Mouse (Mus musculus): ENCODE results near the gene Aktip.

The Aktip gene

DNA sequence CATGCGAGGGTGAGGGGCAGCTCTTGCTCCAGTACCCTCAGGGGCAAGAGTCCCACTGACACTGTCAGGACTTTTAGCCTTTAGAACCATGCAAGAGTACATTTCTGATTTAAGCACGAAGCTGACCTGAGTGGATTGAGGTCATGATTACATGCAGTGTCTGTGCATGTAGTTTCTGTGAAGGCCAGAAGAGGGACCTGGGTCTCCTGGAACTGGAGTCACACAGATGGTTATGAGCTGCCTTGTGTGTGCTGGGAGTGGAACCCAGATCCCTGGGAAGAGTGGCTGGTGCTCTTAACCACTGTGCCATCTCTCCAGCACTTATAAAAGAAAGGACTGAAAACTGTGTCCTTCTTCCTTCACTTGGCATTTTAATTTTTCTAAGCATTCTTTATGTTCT, 1.4 kb upstream of the Aktip start:
- TF ChIP-seq POU5F1 (IDR thresholded peaks at IDR 0.05; ENCODE audit: borderline replicate concordance, low read length) (no peak), CTCF (conservative IDR thresholded peaks at IDR 0.05; ENCODE audit: low read length) (peak; percentile 11; the same call in 1 of the 2 replicates), NANOG (IDR thresholded peaks at IDR 0.05; ENCODE audit: borderline replicate concordance, low read length) (no peak)
- Histone ChIP-seq H3K4me1 (replicated peaks; ENCODE audit: low read depth, low read length) (no peaks in the 10 kb centered on the region), H3K4me3 (replicated peaks; ENCODE audit: low read length) (no peak overlapping the region), H3K27me3 (ENCODE audit: insufficient read depth, low read length) (0 out of 2 replicates have a peak, but pooled peaks cover 7% of the 10 kb centered on the region), H3K36me3 (ENCODE audit: insufficient read depth, low read length) (no peaks in the 10 kb centered on the region), H3K9me3 (ENCODE audit: low read length) (no peaks in the 10 kb centered on the region)

DNA sequence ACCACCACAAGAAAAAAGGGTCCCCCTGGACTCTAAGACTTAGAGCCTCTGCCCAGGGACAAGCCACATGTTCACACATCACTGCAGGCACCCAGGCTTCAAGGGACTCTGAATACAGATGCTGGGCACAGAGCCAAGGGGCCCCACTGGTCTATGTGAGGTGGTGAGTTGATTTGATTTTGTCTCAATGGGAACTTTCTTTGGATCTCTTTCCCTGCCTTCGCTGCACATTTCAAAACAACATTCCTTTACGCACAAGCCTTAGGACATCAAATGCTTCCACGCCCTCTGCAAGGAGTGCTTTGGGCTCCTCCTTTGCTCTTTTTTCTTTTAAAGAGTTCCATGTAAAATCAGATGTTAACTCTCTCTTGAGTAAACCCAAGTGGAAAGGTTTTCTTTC, 1.7 kb downstream of the Aktip start:
- H3K4me1 ChIP-seq (replicated peaks; ENCODE audit: low read depth, low read length), result no peaks in the 10 kb centered on the region
- no peaks in the 10 kb centered on the region for H3K9me3 ChIP-seq (ENCODE audit: low read length)
- H3K27me3 ChIP-seq (ENCODE audit: insufficient read depth, low read length), result peaks cover 29% of the 10 kb centered on the region
- TF ChIP-seq CTCF (conservative IDR thresholded peaks at IDR 0.05; ENCODE audit: low read length), result no peak
- no peak for TF ChIP-seq NANOG (IDR thresholded peaks at IDR 0.05; ENCODE audit: borderline replicate concordance, low read length)
- TF ChIP-seq POU5F1 (IDR thresholded peaks at IDR 0.05; ENCODE audit: borderline replicate concordance, low read length), result no peak
- H3K36me3 ChIP-seq (ENCODE audit: insufficient read depth, low read length), result no peaks in the 10 kb centered on the region
- no peak overlapping the region for H3K4me3 ChIP-seq (replicated peaks; ENCODE audit: low read length)

DNA sequence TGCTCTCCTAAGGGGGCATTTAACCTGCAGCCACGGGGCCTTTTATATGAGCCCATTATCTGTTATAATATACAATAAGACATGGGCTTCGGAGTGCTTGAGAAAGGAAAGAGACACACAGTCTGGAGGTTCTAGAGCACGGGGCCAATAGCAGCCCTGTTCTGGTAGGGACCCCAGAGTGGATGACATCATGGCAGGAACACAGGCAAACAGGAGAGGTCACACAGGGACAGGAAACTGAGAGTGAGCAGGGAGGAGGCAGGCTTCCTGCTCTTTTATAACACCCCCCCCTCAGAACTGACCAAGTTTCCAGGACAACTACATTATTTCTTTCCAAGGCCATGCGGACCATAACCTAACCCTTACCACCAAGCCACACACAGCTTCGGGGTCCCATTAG, 2.5 kb downstream of the Aktip start:
- peaks cover 29% of the 10 kb centered on the region for H3K27me3 ChIP-seq (ENCODE audit: insufficient read depth, low read length)
- H3K4me3 ChIP-seq (replicated peaks; ENCODE audit: low read length), result no peak overlapping the region
- no peaks in the 10 kb centered on the region for H3K4me1 ChIP-seq (replicated peaks; ENCODE audit: low read depth, low read length)
- TF ChIP-seq NANOG (IDR thresholded peaks at IDR 0.05; ENCODE audit: borderline replicate concordance, low read length), result no peak
- no peak for TF ChIP-seq POU5F1 (IDR thresholded peaks at IDR 0.05; ENCODE audit: borderline replicate concordance, low read length)
- no peak for TF ChIP-seq CTCF (conservative IDR thresholded peaks at IDR 0.05; ENCODE audit: low read length)
- H3K36me3 ChIP-seq (ENCODE audit: insufficient read depth, low read length), result no peaks in the 10 kb centered on the region
- H3K9me3 ChIP-seq (ENCODE audit: low read length), result no peaks in the 10 kb centered on the region

DNA sequence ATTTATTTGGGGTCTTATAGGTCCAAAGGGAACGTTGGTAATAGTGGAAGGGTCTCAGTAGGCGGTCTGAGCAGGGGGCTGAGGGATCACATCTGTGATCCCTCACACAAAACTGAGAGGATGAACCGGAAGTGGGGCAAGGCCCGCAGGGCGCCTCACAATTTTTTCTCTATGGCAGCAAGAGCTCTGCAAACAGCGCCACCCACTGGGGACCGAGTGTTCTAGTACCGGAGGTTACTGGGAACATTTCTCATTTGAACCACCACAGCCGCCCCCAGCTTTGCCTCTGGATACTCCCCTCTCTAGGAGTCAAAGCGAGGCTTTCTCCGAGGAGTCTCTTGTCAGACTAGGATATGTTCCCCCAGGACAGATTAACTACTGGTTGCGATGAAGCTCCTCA, 3.1 kb downstream of the Aktip start:
- Histone ChIP-seq H3K36me3 (ENCODE audit: insufficient read depth, low read length) (no peaks in the 10 kb centered on the region), H3K4me1 (replicated peaks; ENCODE audit: low read depth, low read length) (no peaks in the 10 kb centered on the region), H3K4me3 (replicated peaks; ENCODE audit: low read length) (no peak overlapping the region), H3K9me3 (ENCODE audit: low read length) (no peaks in the 10 kb centered on the region), H3K27me3 (ENCODE audit: insufficient read depth, low read length) (peaks cover 29% of the 10 kb centered on the region)
- TF ChIP-seq CTCF (conservative IDR thresholded peaks at IDR 0.05; ENCODE audit: low read length), result peak; percentile 42
- no peak for TF ChIP-seq POU5F1 (IDR thresholded peaks at IDR 0.05; ENCODE audit: borderline replicate concordance, low read length)

DNA sequence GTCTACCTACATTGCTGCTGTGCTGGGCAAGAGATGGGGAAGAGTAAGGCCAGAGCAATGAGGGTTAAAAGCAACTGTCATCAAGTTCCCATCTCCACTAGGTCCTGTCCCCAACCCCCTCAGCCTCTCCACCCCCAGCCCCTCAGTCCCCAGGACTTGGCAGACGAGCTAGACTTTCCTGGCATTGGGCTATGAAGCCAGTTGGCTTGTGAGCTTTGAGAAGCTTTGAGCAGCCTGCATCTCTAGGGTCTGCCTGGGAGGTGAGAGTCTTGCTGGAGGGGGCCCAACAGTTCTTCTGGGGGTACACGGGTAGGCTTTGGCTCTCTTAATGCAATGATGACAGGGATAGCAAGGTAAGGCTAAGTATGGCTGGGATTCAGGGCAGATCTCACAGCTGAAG, 5.7 kb downstream of the Aktip start:
- H3K27me3 ChIP-seq (ENCODE audit: insufficient read depth, low read length), result peaks cover 37% of the 10 kb centered on the region
- TF ChIP-seq POU5F1 (IDR thresholded peaks at IDR 0.05; ENCODE audit: borderline replicate concordance, low read length), result no peak
- TF ChIP-seq CTCF (conservative IDR thresholded peaks at IDR 0.05; ENCODE audit: low read length), result no peak
- TF ChIP-seq NANOG (IDR thresholded peaks at IDR 0.05; ENCODE audit: borderline replicate concordance, low read length), result no peak
- no peaks in the 10 kb centered on the region for H3K9me3 ChIP-seq (ENCODE audit: low read length)
- H3K36me3 ChIP-seq (ENCODE audit: insufficient read depth, low read length), result no peaks in the 10 kb centered on the region
- H3K4me3 ChIP-seq (replicated peaks; ENCODE audit: low read length), result no peak overlapping the region
- peaks cover 4% of the 10 kb centered on the region; the same call in 1 of the 2 replicates for H3K4me1 ChIP-seq (replicated peaks; ENCODE audit: low read depth, low read length)

DNA sequence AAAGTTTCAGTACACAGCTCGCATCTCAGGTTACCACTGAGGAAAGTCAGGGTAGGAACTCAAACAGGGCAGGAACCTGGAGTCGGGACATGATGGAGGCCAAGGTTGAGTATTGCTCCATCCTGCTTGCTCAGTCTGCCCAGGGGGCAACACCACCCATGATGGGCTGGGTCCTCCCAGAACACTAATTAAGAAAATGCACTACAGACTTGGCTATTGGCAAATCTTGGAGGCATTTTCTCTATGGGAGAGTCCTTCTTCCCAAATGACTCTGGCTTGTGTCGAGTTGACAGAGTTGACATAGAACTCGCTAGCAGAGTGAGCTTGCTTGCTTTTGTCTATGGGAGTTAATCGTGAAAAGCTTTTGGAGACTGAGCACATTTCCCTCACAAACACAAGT, 6.8 kb downstream of the Aktip start:
- Histone ChIP-seq H3K4me1 (replicated peaks; ENCODE audit: low read depth, low read length) (peaks cover 4% of the 10 kb centered on the region; the same call in 1 of the 2 replicates), H3K4me3 (replicated peaks; ENCODE audit: low read length) (no peak overlapping the region), H3K27me3 (ENCODE audit: insufficient read depth, low read length) (peaks cover 30% of the 10 kb centered on the region), H3K36me3 (ENCODE audit: insufficient read depth, low read length) (no peaks in the 10 kb centered on the region), H3K9me3 (ENCODE audit: low read length) (no peaks in the 10 kb centered on the region)
- TF ChIP-seq NANOG (IDR thresholded peaks at IDR 0.05; ENCODE audit: borderline replicate concordance, low read length), result no peak
- TF ChIP-seq POU5F1 (IDR thresholded peaks at IDR 0.05; ENCODE audit: borderline replicate concordance, low read length), result no peak
- TF ChIP-seq CTCF (conservative IDR thresholded peaks at IDR 0.05; ENCODE audit: low read length), result no peak

DNA sequence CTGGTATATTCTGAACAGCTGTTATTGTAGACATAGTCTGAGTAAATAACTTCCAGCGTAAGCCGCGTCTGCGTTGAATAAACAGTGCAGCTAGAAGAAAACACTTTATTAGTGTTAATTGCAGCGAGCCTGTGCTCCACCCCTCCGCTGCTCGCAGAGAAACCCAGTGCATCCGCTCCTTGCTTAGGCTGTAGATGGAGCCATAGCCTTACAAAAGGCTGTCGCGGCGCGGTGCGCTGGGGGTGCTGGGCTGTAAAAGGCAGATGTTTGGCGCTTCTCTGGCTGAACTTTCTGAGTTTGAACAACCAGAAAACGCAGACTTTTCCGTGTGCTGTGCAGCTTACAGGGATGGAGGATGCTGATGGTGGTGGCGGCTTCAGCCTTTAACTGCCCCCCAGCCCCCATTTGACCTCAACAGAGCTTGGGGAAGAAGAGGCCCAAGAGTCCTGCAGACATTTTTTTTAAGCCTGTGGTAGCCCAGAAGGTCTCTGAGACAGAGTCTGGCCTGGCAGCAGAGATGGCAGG, 8.9 kb downstream of the Aktip start:
- Histone ChIP-seq H3K4me1 (replicated peaks; ENCODE audit: low read depth, low read length) (peaks cover 4% of the 10 kb centered on the region; the same call in 1 of the 2 replicates), H3K36me3 (ENCODE audit: insufficient read depth, low read length) (no peaks in the 10 kb centered on the region), H3K4me3 (replicated peaks; ENCODE audit: low read length) (0 out of 2 replicates have a peak overlapping the region, but pooled peaks have one; percentile 13), H3K27me3 (ENCODE audit: insufficient read depth, low read length) (peaks cover 30% of the 10 kb centered on the region), H3K9me3 (ENCODE audit: low read length) (no peaks in the 10 kb centered on the region)
- no peak for TF ChIP-seq NANOG (IDR thresholded peaks at IDR 0.05; ENCODE audit: borderline replicate concordance, low read length)
- no peak for TF ChIP-seq CTCF (conservative IDR thresholded peaks at IDR 0.05; ENCODE audit: low read length)
- TF ChIP-seq POU5F1 (IDR thresholded peaks at IDR 0.05; ENCODE audit: borderline replicate concordance, low read length), result no peak

DNA sequence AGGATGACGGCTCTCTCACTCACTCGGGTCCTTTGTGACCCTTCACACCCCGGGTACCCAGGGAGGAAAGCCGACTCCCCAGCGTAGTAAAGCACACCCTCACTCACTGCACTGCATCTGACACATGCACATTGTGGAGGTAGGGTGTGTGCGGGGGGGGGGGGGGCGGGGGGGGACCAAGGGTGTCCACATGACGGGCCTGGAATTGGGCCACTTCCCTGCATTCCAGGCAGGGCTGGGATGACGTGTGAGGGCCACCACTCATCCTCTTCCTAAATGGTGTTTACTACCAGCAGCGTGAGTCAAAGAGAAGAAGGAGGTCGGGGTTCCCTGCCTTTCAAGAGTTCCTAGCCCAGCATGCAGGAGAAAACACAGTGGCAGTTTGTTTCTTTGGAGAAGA, 11.6 kb downstream of the Aktip start:
- H3K4me1 ChIP-seq (replicated peaks; ENCODE audit: low read depth, low read length), result peaks cover 4% of the 10 kb centered on the region; the same call in 1 of the 2 replicates
- no peaks in the 10 kb centered on the region for H3K36me3 ChIP-seq (ENCODE audit: insufficient read depth, low read length)
- no peak overlapping the region for H3K4me3 ChIP-seq (replicated peaks; ENCODE audit: low read length)
- TF ChIP-seq POU5F1 (IDR thresholded peaks at IDR 0.05; ENCODE audit: borderline replicate concordance, low read length) (no peak), NANOG (IDR thresholded peaks at IDR 0.05; ENCODE audit: borderline replicate concordance, low read length) (no peak)
- H3K27me3 ChIP-seq (ENCODE audit: insufficient read depth, low read length), result peaks cover 8% of the 10 kb centered on the region
- no peaks in the 10 kb centered on the region for H3K9me3 ChIP-seq (ENCODE audit: low read length)

DNA sequence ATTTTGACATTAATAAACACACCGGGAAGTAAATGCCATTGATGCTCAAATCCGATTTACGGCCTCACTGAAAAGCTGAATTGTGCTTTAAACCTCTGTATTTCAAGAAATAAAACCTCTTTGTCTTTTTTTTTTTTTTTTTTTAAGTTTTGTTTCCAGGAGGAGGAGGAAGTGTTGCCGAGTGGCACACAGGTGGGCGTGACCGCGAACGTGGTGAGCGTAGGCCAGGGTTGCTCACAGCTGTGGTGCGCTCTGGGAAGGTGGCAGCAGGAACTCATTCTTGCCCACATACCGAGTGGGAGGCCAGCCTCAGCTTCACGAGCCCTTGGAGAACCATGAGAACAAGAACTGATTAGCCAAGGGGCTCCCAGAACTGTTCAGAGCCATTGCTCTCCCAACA, 13.4 kb downstream of the Aktip start:
- peaks cover 8% of the 10 kb centered on the region for H3K27me3 ChIP-seq (ENCODE audit: insufficient read depth, low read length)
- H3K4me3 ChIP-seq (replicated peaks; ENCODE audit: low read length), result no peak overlapping the region
- H3K9me3 ChIP-seq (ENCODE audit: low read length), result no peaks in the 10 kb centered on the region
- H3K36me3 ChIP-seq (ENCODE audit: insufficient read depth, low read length), result no peaks in the 10 kb centered on the region
- H3K4me1 ChIP-seq (replicated peaks; ENCODE audit: low read depth, low read length), result peaks cover 4% of the 10 kb centered on the region; the same call in 1 of the 2 replicates
- TF ChIP-seq CTCF (conservative IDR thresholded peaks at IDR 0.05; ENCODE audit: low read length), result no peak
- TF ChIP-seq NANOG (IDR thresholded peaks at IDR 0.05; ENCODE audit: borderline replicate concordance, low read length), result no peak
- no peak for TF ChIP-seq POU5F1 (IDR thresholded peaks at IDR 0.05; ENCODE audit: borderline replicate concordance, low read length)
